Mouse (Mus musculus): Measurements from ENCODE around the gene Sepsecs. TPM values are rescaled to one million over a fixed set of nuclear protein-coding genes. Genes with fewer than 3 reads are reported as not detected.

The Sepsecs gene
- polyA plus RNA-seq, 1 experiment from 2014 or later: 7.0 TPM

DNA sequence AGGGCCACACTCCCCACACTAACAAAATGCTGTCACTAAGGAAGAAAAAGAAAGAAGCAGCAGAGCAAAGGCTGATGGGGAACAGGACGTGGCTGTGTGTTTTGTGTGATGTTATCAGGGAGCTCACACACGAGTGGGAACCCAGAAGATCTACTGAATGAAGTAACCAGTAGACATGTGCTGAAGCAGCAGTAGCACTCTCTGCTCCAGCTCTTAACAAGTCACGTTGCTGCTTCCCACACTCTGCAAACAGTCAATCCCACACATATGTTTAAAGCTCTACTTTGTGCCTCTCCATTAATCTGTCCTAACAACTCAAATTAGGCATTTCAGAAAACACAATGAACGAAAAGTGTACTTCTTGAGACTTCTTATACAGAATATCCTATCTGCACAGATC, 11.6 kb downstream of the Sepsecs start:
- Histone ChIP-seq H3K36me3 (ENCODE audit: control insufficient read depth, insufficient read depth, low read length) (peaks cover 66% of the 10 kb centered on the region), H3K9ac (ENCODE audit: low read length) (no peak overlapping the region), H3K27me3 (ENCODE audit: control insufficient read depth, insufficient read depth, low read length) (no peaks in the 10 kb centered on the region), H3K27ac (replicated peaks in 1 of 2; ENCODE audit: control insufficient read depth in 1 of 2, insufficient read depth in 1 of 2, low read depth in 2 of 2, low read length in 2 of 2) (no peak overlapping the region), H3K4me1 (ENCODE audit: control insufficient read depth in 2 of 2, insufficient read depth in 2 of 2, low read length in 2 of 2) (no peaks in the 10 kb centered on the region), H3K4me2 (ENCODE audit: low read length) (no peak overlapping the region), H3K9me3 (ENCODE audit: control insufficient read depth, low read length) (no peaks in the 10 kb centered on the region), H3K4me3 (ENCODE audit: control insufficient read depth in 1 of 2, insufficient read depth in 1 of 2, low read depth in 1 of 2, low read length in 2 of 2) (no peak overlapping the region)
- WGBS: 66% methylated on average over 4 of the region's 4 CpGs
- ATAC-seq (ENCODE audit: insufficient number of reproducible peaks, insufficient read depth, low FRiP score, low read depth): no peak

DNA sequence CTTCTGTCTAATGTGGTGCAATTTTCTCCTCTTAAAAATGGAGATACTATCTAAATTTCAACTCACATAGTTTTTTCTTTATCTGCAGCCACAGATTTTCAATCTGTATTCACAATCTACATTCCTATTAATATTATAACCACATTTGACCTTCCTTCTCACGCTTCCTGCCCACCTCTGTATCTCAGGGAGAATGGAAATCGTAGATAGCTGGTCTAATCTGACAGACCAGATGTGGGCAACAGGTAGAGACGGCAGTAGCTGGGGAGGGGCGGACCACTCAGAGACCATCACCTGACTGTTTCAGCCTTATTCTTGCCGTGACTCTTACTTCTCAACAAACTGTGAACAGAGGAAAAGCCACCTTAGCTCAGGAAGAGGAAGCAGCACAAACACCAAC, 12.2 kb downstream of the Sepsecs start:
- Histone ChIP-seq H3K4me1 (ENCODE audit: control insufficient read depth in 2 of 2, insufficient read depth in 2 of 2, low read length in 2 of 2) (no peaks in the 10 kb centered on the region; a peak in 1 of 4 replicates), H3K4me3 (ENCODE audit: control insufficient read depth in 1 of 2, insufficient read depth in 1 of 2, low read depth in 1 of 2, low read length in 2 of 2) (no peak overlapping the region), H3K27me3 (ENCODE audit: control insufficient read depth, insufficient read depth, low read length) (no peaks in the 10 kb centered on the region), H3K36me3 (ENCODE audit: control insufficient read depth, insufficient read depth, low read length) (peaks cover 69% of the 10 kb centered on the region), H3K9me3 (ENCODE audit: control insufficient read depth, low read length) (no peaks in the 10 kb centered on the region), H3K9ac (ENCODE audit: low read length) (no peak overlapping the region), H3K27ac (replicated peaks in 1 of 2; ENCODE audit: control insufficient read depth in 1 of 2, insufficient read depth in 1 of 2, low read depth in 2 of 2, low read length in 2 of 2) (no peak overlapping the region), H3K4me2 (ENCODE audit: low read length) (no peak overlapping the region)
- no peak for ATAC-seq (ENCODE audit: insufficient number of reproducible peaks, insufficient read depth, low FRiP score, low read depth)
- 84% methylated on average over 5 of the region's 5 CpGs for WGBS

DNA sequence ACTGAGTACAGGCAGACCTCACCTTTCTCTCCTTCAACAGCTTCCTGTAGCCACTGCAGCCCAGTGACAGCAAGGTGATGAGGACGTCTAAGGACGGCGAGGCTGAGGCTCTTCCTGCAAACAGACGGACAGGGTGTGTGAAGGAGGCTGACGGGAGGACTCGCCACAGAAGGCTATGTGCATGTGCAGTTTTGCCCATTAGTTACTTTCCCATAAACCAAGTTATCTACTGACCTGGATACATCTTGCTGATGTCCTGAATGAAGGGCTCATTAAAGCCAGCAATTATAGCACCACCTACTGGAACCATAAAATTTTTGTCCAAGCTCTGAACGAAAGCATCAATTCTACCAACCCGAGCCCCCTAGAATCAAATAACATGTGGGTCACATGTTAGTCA, 13.5 kb downstream of the Sepsecs start:
- no peaks in the 10 kb centered on the region for H3K9me3 ChIP-seq (ENCODE audit: control insufficient read depth, low read length)
- peaks cover 66% of the 10 kb centered on the region for H3K36me3 ChIP-seq (ENCODE audit: control insufficient read depth, insufficient read depth, low read length)
- no peak overlapping the region for H3K4me2 ChIP-seq (ENCODE audit: low read length)
- no peaks in the 10 kb centered on the region for H3K27me3 ChIP-seq (ENCODE audit: control insufficient read depth, insufficient read depth, low read length)
- H3K27ac ChIP-seq (replicated peaks in 1 of 2; ENCODE audit: control insufficient read depth in 1 of 2, insufficient read depth in 1 of 2, low read depth in 2 of 2, low read length in 2 of 2): no peak overlapping the region
- 74% methylated on average over 8 of the region's 8 CpGs for WGBS
- no peak overlapping the region for H3K9ac ChIP-seq (ENCODE audit: low read length)
- no peak overlapping the region for H3K4me3 ChIP-seq (ENCODE audit: control insufficient read depth in 1 of 2, insufficient read depth in 1 of 2, low read depth in 1 of 2, low read length in 2 of 2)
- ATAC-seq (ENCODE audit: insufficient number of reproducible peaks, insufficient read depth, low FRiP score, low read depth): no peak
- no peaks in the 10 kb centered on the region; a peak in 1 of 4 replicates for H3K4me1 ChIP-seq (ENCODE audit: control insufficient read depth in 2 of 2, insufficient read depth in 2 of 2, low read length in 2 of 2)

DNA sequence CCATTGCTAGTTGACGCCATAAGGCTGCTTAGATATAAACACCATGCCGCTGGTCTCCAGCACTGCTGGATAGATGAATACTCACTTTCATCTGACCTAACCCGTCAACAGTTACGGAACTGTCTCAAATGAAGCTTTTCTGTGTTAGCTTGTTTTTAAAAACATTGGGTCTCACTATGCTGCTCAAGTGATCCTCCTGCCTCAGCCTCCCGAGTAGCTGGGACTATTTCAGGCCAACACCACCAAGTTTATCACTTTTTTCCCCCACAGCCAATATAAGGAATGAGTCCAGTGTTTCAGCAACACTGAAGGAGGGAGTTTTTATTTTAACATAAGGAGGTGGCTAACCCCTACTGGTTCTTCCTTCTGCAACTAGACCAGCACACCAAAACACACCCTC, 14.5 kb downstream of the Sepsecs start:
- H3K9ac ChIP-seq (ENCODE audit: low read length): no peak overlapping the region
- no peaks in the 10 kb centered on the region for H3K9me3 ChIP-seq (ENCODE audit: control insufficient read depth, low read length)
- H3K4me2 ChIP-seq (ENCODE audit: low read length): no peak overlapping the region
- peaks cover 57% of the 10 kb centered on the region for H3K36me3 ChIP-seq (ENCODE audit: control insufficient read depth, insufficient read depth, low read length)
- no peaks in the 10 kb centered on the region; a peak in 1 of 4 replicates for H3K4me1 ChIP-seq (ENCODE audit: control insufficient read depth in 2 of 2, insufficient read depth in 2 of 2, low read length in 2 of 2)
- no peak overlapping the region for H3K4me3 ChIP-seq (ENCODE audit: control insufficient read depth in 1 of 2, insufficient read depth in 1 of 2, low read depth in 1 of 2, low read length in 2 of 2)
- no peak for ATAC-seq (ENCODE audit: insufficient number of reproducible peaks, insufficient read depth, low FRiP score, low read depth)
- WGBS: 88% methylated on average over 5 of the region's 5 CpGs
- no peak overlapping the region for H3K27ac ChIP-seq (replicated peaks in 1 of 2; ENCODE audit: control insufficient read depth in 1 of 2, insufficient read depth in 1 of 2, low read depth in 2 of 2, low read length in 2 of 2)
- H3K27me3 ChIP-seq (ENCODE audit: control insufficient read depth, insufficient read depth, low read length): no peaks in the 10 kb centered on the region

DNA sequence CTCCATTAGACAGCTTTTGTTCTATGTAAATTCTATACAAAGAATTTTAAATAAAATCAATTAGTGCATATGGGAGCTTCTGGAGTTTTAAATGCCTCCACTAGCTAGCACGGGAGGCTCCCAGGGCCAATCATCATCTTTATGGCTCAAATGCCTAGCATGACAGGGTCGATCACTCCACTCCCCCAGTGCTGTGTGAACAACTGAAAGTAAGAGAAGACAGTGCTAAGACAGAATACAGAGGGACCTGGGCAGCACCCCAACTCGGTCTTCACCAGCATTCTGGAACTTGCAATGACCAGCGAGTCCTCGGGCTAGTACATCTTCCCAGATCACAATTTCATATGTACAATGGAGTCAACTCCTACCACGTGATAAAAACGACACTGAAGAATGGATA, 16.9 kb downstream of the Sepsecs start:
- Histone ChIP-seq H3K36me3 (ENCODE audit: control insufficient read depth, insufficient read depth, low read length) (peaks cover 52% of the 10 kb centered on the region), H3K4me3 (ENCODE audit: control insufficient read depth in 1 of 2, insufficient read depth in 1 of 2, low read depth in 1 of 2, low read length in 2 of 2) (no peak overlapping the region), H3K27me3 (ENCODE audit: control insufficient read depth, insufficient read depth, low read length) (no peaks in the 10 kb centered on the region), H3K9me3 (ENCODE audit: control insufficient read depth, low read length) (no peaks in the 10 kb centered on the region), H3K9ac (ENCODE audit: low read length) (no peak overlapping the region), H3K4me1 (ENCODE audit: control insufficient read depth in 2 of 2, insufficient read depth in 2 of 2, low read length in 2 of 2) (no peaks in the 10 kb centered on the region; a peak in 1 of 4 replicates), H3K27ac (replicated peaks in 1 of 2; ENCODE audit: control insufficient read depth in 1 of 2, insufficient read depth in 1 of 2, low read depth in 2 of 2, low read length in 2 of 2) (no peak overlapping the region), H3K4me2 (ENCODE audit: low read length) (no peak overlapping the region)
- 86% methylated on average over 7 of the region's 7 CpGs for WGBS
- no peak for ATAC-seq (ENCODE audit: insufficient number of reproducible peaks, insufficient read depth, low FRiP score, low read depth)

DNA sequence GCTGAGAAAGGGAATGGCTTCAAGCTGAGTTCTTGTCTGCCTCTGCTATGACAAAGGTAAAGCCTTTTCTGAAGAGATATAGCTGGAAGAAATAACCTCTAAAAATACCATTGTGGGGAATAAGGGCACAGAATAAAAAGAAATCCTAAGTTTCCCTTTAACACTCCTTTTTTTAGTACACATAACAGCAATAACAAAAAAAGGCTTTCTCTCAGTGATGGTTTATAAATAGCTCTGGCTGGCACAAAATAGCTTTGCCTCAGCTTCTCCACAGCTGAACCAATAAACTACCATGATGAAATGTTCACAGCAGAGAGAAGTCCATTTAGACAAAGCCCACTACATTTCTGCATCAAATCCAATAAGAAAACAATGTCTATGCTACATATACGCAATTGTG, 17.4 kb downstream of the Sepsecs start:
- Histone ChIP-seq H3K27me3 (ENCODE audit: control insufficient read depth, insufficient read depth, low read length) (no peaks in the 10 kb centered on the region), H3K4me3 (ENCODE audit: control insufficient read depth in 1 of 2, insufficient read depth in 1 of 2, low read depth in 1 of 2, low read length in 2 of 2) (no peak overlapping the region), H3K36me3 (ENCODE audit: control insufficient read depth, insufficient read depth, low read length) (peaks cover 50% of the 10 kb centered on the region), H3K4me2 (ENCODE audit: low read length) (no peak overlapping the region), H3K9ac (ENCODE audit: low read length) (no peak overlapping the region), H3K27ac (replicated peaks in 1 of 2; ENCODE audit: control insufficient read depth in 1 of 2, insufficient read depth in 1 of 2, low read depth in 2 of 2, low read length in 2 of 2) (peak overlapping the region in 1 of 2 experiments; percentile 47; a peak in 1 of 4 replicates), H3K9me3 (ENCODE audit: control insufficient read depth, low read length) (no peaks in the 10 kb centered on the region), H3K4me1 (ENCODE audit: control insufficient read depth in 2 of 2, insufficient read depth in 2 of 2, low read length in 2 of 2) (no peaks in the 10 kb centered on the region; a peak in 1 of 4 replicates)
- 88% methylated on average over 1 of the region's 1 CpGs for WGBS
- no peak for ATAC-seq (ENCODE audit: insufficient number of reproducible peaks, insufficient read depth, low FRiP score, low read depth)

DNA sequence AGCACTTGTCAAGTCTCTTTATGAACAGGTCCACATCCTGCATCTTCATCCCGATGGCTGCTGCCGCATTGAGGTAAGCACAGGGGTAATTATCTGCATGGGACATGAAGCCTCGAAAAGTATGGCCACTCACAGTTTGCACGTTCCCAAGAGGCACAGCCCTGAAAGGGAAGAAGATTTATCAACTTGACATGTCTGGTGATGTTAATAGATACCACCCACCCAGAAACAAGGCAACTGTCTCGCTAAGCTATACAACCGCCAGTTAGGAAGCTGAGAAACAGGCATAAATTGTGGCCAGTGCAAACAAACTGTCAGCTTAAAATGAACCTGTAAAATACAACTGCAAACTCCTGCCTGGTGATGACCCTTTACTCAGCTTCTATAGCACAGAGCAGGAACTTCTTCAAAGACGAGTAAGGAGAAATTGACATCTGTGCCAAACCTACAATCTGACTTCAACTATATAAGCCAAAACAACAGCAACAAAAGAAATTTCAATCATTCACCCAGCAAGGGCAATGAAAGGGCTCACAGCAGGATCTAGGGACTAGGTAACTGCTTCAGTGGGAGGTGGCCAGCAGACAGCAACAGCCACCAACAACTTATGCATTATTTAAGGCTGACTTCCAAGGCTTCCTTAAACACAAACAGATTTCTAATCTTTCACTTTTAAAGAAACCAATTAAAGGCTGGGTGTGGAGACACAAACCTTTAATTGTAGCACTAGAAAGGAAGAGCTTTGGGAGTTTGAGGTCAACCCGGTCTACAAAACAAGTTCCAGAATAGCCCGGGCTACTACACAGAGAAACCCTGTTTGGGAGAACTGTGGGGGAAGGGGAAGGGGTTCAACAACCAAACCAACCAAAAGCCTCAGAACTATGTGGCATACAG, 25.3 kb downstream of the Sepsecs start:
- WGBS: 84% methylated on average over 9 of the region's 9 CpGs
- no peak overlapping the region for H3K4me3 ChIP-seq (ENCODE audit: control insufficient read depth in 1 of 2, insufficient read depth in 1 of 2, low read depth in 1 of 2, low read length in 2 of 2)
- no peak overlapping the region for H3K4me2 ChIP-seq (ENCODE audit: low read length)
- no peaks in the 10 kb centered on the region for H3K27me3 ChIP-seq (ENCODE audit: control insufficient read depth, insufficient read depth, low read length)
- H3K27ac ChIP-seq (replicated peaks in 1 of 2; ENCODE audit: control insufficient read depth in 1 of 2, insufficient read depth in 1 of 2, low read depth in 2 of 2, low read length in 2 of 2): no peak overlapping the region
- no peak overlapping the region for H3K9ac ChIP-seq (ENCODE audit: low read length)
- ATAC-seq (ENCODE audit: insufficient number of reproducible peaks, insufficient read depth, low FRiP score, low read depth): no peak
- H3K9me3 ChIP-seq (ENCODE audit: control insufficient read depth, low read length): 0 out of 2 replicates have a peak, but pooled peaks cover 5% of the 10 kb centered on the region
- H3K4me1 ChIP-seq (ENCODE audit: control insufficient read depth in 2 of 2, insufficient read depth in 2 of 2, low read length in 2 of 2): no peaks in the 10 kb centered on the region
- H3K36me3 ChIP-seq (ENCODE audit: control insufficient read depth, insufficient read depth, low read length): peaks cover 72% of the 10 kb centered on the region
